Mouse (Mus musculus) forebrain, embryonic 11.5 days (tissue): ENCODE data around the gene Dcaf4. TPM values are rescaled to one million over a fixed set of nuclear protein-coding genes. Genes with fewer than 3 reads are reported as not detected.

Experiments used
- ATAC-seq: fragments of 200-750 bp; cut with Nextera tagmentation; replicated peaks from 2 replicates; pipeline ENCODE4 v1.8.0; 2017; ENCODE audit warnings: moderate TSS enrichment; ENCODE audit not compliant: low FRiP score
- DNase-seq: peaks from one replicate; pipeline ENCODE4 v3.0.0-alpha.2; 2017; ENCODE audit warnings: low spot score
- H3K27ac ChIP-seq: fragments of 300-500 bp; sonication (generic); 2 replicates; pipeline ENCODE4 v1.5.1; 2014; ENCODE audit warnings: low read depth, low read length
- H3K27me3 ChIP-seq: fragments of 300-500 bp; sonication (generic); 2 replicates; pipeline ENCODE4 v1.6.1; 2014; ENCODE audit warnings: mild to moderate bottlenecking, low read length, mixed read lengths; ENCODE audit not compliant: control insufficient read depth, insufficient read depth
- H3K36me3 ChIP-seq: fragments of 300-500 bp; sonication (generic); 2 replicates; pipeline ENCODE4 v1.6.1; 2014; ENCODE audit warnings: mild to moderate bottlenecking, low read length, moderate library complexity, mixed read lengths; ENCODE audit not compliant: control insufficient read depth, insufficient read depth
- H3K4me1 ChIP-seq: fragments of 300-500 bp; sonication (generic); replicated peaks from 2 replicates; pipeline ENCODE4 v1.6.1; 2014; ENCODE audit warnings: low read length, mixed read lengths; ENCODE audit not compliant: control insufficient read depth, insufficient read depth
- H3K4me2 ChIP-seq: fragments of 300-500 bp; sonication (generic); 2 replicates; pipeline ENCODE4 v1.6.1; 2014; ENCODE audit warnings: low read depth, mild to moderate bottlenecking, low read length, moderate library complexity, mixed read lengths; ENCODE audit not compliant: severe bottlenecking
- H3K4me3 ChIP-seq: fragments of 300-500 bp; sonication (generic); 2 replicates; pipeline ENCODE4 v1.5.1; 2014; ENCODE audit warnings: low read depth, low read length
- H3K9ac ChIP-seq: fragments of 300-500 bp; sonication (generic); 2 replicates; pipeline ENCODE4 v1.6.1; 2014; ENCODE audit warnings: low read length
- H3K9me3 ChIP-seq: fragments of 300-500 bp; sonication (generic); 2 replicates; pipeline ENCODE4 v1.6.1; 2016; ENCODE audit warnings: low read length, mixed read lengths; ENCODE audit not compliant: control insufficient read depth
- WGBS: fragments of 180-500 bp; shearing (Covaris S2); extraction: QIAGEN DNeasy Blood & Tissue Kit; methylation state at CpG from one replicate; pipeline ENCODE4 v1.1.7; 2014; 5-methylcytosine and 5-hydroxymethylcytosine counted together
- polyA plus RNA-seq: library from polyadenylated mRNA; unstranded; fragments of >200 nt; fragmentation: Nextera tagmentation; extraction: Ambion mirVana; gene quantifications from 2 replicates; pipeline ENCODE4 v1.2.1, GENCODE M21; 2014

Gene Dcaf4
- polyA plus RNA-seq, 1 experiment from 2014 or later = 24.4 TPM

DNA sequence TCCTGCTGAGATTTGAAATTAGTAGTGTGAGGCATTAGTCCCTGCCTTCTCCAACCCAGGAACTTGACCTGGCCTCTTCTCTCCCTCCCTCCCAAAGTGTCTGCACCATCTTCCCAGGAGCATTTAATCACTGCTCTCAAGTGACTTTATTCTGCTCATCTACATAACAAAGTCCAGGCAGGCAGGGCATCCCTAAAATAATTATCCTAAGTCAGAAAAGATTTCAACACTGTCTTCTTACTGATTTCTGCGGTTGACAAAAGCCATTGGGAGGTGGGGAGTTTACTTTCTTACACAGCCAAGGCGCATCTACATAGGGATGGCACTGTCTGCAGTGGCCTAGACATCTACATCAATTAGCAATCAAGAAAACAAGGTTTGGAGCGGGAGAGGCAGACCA is 49.6 kb downstream of the Dcaf4 start:
- Histone ChIP-seq H3K4me1 (no peaks in the 10 kb centered on the region), H3K27ac (no peak overlapping the region), H3K9me3 (no peaks in the 10 kb centered on the region), H3K27me3 (no peaks in the 10 kb centered on the region), H3K9ac (no peak overlapping the region), H3K4me2 (no peak overlapping the region), H3K4me3 (no peak overlapping the region), H3K36me3 (peaks cover 11% of the 10 kb centered on the region; the same call in 1 of the 2 replicates)
- ATAC-seq (no peak), DNase-seq (no peak)
- 83% methylated on average over 3 of the region's 3 CpGs for WGBS

DNA sequence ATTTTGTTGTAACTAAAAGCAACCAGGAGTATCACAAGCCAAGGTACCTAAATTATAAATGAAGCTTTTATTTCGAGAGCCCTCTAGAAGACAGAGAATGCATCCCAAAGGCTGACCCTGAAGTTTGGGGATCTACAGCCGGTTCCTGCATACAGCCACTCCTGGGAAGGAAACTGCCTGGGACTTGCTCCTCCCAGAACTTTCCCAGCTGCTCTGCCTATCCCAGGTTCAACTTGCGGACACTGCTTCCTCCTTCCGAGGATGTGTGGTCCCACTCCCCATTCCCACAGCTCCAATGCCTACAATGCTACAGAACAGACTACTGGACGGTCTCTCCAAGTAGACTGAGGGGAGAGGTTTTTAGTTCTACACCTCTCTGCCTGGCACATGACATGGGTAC is 52.5 kb downstream of the Dcaf4 start:
- Histone ChIP-seq H3K9ac (no peak overlapping the region), H3K4me2 (no peak overlapping the region), H3K4me1 (no peaks in the 10 kb centered on the region), H3K27ac (no peak overlapping the region), H3K4me3 (no peak overlapping the region), H3K36me3 (peaks cover 4% of the 10 kb centered on the region; the same call in 1 of the 2 replicates), H3K9me3 (no peaks in the 10 kb centered on the region), H3K27me3 (no peaks in the 10 kb centered on the region)
- WGBS = 86% methylated on average over 5 of the region's 5 CpGs
- ATAC-seq (no peak), DNase-seq (no peak)

- WGBS = 95% methylated on average over 5 of the region's 5 CpGs
- no peak overlapping the region for H3K4me2 ChIP-seq
- no peak overlapping the region for H3K27ac ChIP-seq
- H3K9me3 ChIP-seq = no peaks in the 10 kb centered on the region
- DNase-seq (no peak), ATAC-seq (no peak)
- H3K4me3 ChIP-seq = no peak overlapping the region
- H3K27me3 ChIP-seq = no peaks in the 10 kb centered on the region
- no peak overlapping the region for H3K9ac ChIP-seq
- peaks cover 3% of the 10 kb centered on the region; the same call in 1 of the 2 replicates for H3K36me3 ChIP-seq
- H3K4me1 ChIP-seq = no peaks in the 10 kb centered on the region
Measured at GRCm38 (mm10) chr12:83577445-83577844, 57.2 kb downstream of the Dcaf4 start.

GRCm38 (mm10) chr12:83578356-83578755 is 58.1 kb downstream of the Dcaf4 start:
- Histone ChIP-seq H3K27ac (no peak overlapping the region), H3K4me2 (no peak overlapping the region), H3K27me3 (no peaks in the 10 kb centered on the region), H3K9ac (no peak overlapping the region), H3K4me1 (no peaks in the 10 kb centered on the region), H3K36me3 (peaks cover 3% of the 10 kb centered on the region; the same call in 1 of the 2 replicates), H3K4me3 (no peak overlapping the region), H3K9me3 (no peaks in the 10 kb centered on the region)
- WGBS = 95% methylated on average over 2 of the region's 2 CpGs
- no peak for ATAC-seq
- no peak for DNase-seq

DNA sequence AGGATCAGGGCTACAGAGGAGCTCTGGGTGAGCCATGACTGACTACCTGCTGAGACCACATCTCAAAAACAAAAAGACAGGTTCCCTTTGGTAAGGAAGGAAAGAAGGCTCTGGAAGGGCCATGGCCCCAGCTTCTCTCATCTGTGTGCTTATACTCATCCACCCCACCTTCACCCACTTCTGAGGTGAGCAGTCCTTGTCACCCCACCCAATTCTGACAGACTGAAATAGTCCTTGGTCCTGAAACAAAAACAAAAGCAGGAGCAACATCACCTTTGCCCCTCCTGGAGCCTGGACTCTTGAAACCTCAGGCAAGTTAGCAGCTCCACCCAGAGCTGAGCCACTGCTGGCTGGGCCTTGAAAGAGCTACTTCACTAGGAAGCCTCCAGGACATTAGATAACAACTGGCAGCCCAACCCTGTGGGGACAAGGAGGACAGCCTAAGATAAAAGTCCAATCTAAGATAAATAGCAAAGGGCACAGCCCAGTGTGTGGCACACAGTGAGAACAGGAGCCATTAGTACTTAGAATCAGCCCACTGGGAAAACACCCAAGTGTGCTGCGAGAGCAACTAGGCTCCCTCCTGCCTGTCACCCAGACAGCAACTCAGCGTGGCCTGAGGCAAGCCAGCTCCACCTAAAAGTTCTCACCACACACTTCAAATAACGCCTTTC is 58.8 kb downstream of the Dcaf4 start:
- Histone ChIP-seq H3K9me3 (no peaks in the 10 kb centered on the region), H3K4me3 (no peak overlapping the region), H3K9ac (no peak overlapping the region), H3K4me1 (no peaks in the 10 kb centered on the region), H3K4me2 (no peak overlapping the region), H3K36me3 (peaks cover 2% of the 10 kb centered on the region; the same call in 1 of the 2 replicates), H3K27ac (no peak overlapping the region), H3K27me3 (no peaks in the 10 kb centered on the region)
- WGBS = 59% methylated on average over 3 of the region's 3 CpGs
- DNase-seq = no peak
- ATAC-seq = no peak

DNA sequence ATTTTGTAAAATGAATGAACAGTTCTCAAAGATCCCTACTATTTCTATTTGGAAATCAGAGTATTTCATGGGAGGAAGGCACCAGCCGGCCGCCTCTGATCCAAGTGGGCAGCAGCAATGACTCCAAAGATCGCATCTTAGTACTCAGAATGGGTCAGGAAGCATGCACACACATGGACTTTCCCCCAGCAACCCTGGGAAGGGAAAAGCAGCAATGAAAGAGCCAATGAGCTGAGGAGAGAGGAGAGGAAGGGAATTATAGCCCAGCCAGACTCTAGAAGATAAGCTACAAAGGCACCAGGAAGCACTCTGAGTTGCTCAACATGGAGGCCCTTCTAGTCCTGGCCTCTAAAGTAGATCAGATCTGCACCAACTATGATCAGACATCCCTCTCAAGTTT is 60.0 kb downstream of the Dcaf4 start:
- no peak overlapping the region for H3K4me3 ChIP-seq
- DNase-seq = no peak
- no peaks in the 10 kb centered on the region for H3K4me1 ChIP-seq
- H3K9me3 ChIP-seq = no peaks in the 10 kb centered on the region
- WGBS = 92% methylated on average over 3 of the region's 3 CpGs
- no peak for ATAC-seq
- no peaks in the 10 kb centered on the region for H3K27me3 ChIP-seq
- H3K36me3 ChIP-seq = no peaks in the 10 kb centered on the region
- no peak overlapping the region for H3K27ac ChIP-seq
- H3K4me2 ChIP-seq = no peak overlapping the region
- no peak overlapping the region for H3K9ac ChIP-seq

GRCm38 (mm10) chr12:83582106-83582505 is 61.8 kb downstream of the Dcaf4 start:
- ATAC-seq (no peak), DNase-seq (no peak)
- no peaks in the 10 kb centered on the region for H3K27me3 ChIP-seq
- no peaks in the 10 kb centered on the region for H3K9me3 ChIP-seq
- no peak overlapping the region for H3K27ac ChIP-seq
- H3K36me3 ChIP-seq = no peaks in the 10 kb centered on the region
- no peak overlapping the region for H3K4me2 ChIP-seq
- H3K4me3 ChIP-seq = no peak overlapping the region
- no peaks in the 10 kb centered on the region for H3K4me1 ChIP-seq
- WGBS = 75% methylated on average over 4 of the region's 4 CpGs
- no peak overlapping the region for H3K9ac ChIP-seq

- Histone ChIP-seq H3K4me1 (no peaks in the 10 kb centered on the region), H3K27me3 (no peaks in the 10 kb centered on the region), H3K36me3 (no peaks in the 10 kb centered on the region), H3K4me2 (no peak overlapping the region), H3K9ac (no peak overlapping the region), H3K27ac (no peak overlapping the region), H3K4me3 (no peak overlapping the region), H3K9me3 (no peaks in the 10 kb centered on the region)
- DNase-seq = no peak
- WGBS = 77% methylated on average over 4 of the region's 4 CpGs
- ATAC-seq = no peak
Measured at GRCm38 (mm10) chr12:83582747-83583146, 62.5 kb downstream of the Dcaf4 start.

DNA sequence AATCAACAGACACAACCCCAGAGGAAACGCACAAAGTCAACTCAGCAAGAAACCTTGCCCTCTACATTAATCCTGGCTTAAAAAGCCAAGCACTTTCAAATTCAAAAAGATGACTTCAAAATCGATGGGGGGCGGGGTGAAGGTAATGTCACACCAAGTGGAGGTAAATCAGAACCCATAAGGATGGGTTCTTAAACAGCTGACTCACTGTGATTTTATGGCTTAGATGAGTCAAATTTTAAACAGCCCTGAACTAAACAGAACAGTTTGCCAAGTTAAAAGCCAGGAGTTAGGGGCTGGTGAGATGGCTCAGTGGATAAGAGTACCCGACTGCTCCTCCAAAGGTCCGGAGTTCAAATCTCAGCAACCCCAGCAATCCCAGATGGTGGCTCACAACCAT is 66.4 kb downstream of the Dcaf4 start:
- H3K4me1 ChIP-seq = no peaks in the 10 kb centered on the region
- WGBS = 90% methylated on average over 5 of the region's 5 CpGs
- ATAC-seq = no peak
- no peak overlapping the region for H3K4me2 ChIP-seq
- no peak overlapping the region for H3K4me3 ChIP-seq
- H3K9me3 ChIP-seq = no peaks in the 10 kb centered on the region
- H3K27me3 ChIP-seq = no peaks in the 10 kb centered on the region
- no peaks in the 10 kb centered on the region; the same call in 1 of the 2 replicates for H3K36me3 ChIP-seq
- H3K27ac ChIP-seq = no peak overlapping the region
- no peak overlapping the region for H3K9ac ChIP-seq
- no peak for DNase-seq
